Mouse (Mus musculus): Measurements from ENCODE around the gene Fhl3. TPM values are rescaled to one million over a fixed set of nuclear protein-coding genes. Genes with fewer than 3 reads are reported as not detected.
"Not testable (repeated sequence)": the region's sequence is repeated elsewhere in the genome, so short reads cannot be mapped to it uniquely, and the experiment has no call there.

Gene Fhl3
- total and polyA plus RNA-seq, 2 experiments from 2014 or later = 6.5 to 7.1 TPM

- H3K36me3 ChIP-seq (replicated peaks; ENCODE audit: control insufficient read depth, insufficient read depth, low read length) = peaks cover 20% of the 10 kb centered on the region
- WGBS = 1% methylated on average over 40 of the region's 41 CpGs
- TF ChIP-seq CTCF (IDR thresholded peaks at IDR 0.05; ENCODE audit: low read depth) = peak; percentile 32
- TF ChIP-seq EP300 (IDR thresholded peaks at IDR 0.05; ENCODE audit: low read depth) = peak; percentile 69
- H3K9me3 ChIP-seq (replicated peaks; ENCODE audit: control insufficient read depth, low read length) = no peaks in the 10 kb centered on the region
- peak overlapping the region; percentile 54 for H3K9ac ChIP-seq (replicated peaks; ENCODE audit: low read depth, low read length)
- H3K4me1 ChIP-seq (ENCODE audit: control insufficient read depth, insufficient read depth) = peaks cover 35% of the 10 kb centered on the region
- ATAC-seq (ENCODE audit: insufficient read depth, low read depth) (peak; percentile 84), DNase-seq (ENCODE audit: low spot score) (peak; percentile 84)
- H3K27ac ChIP-seq (ENCODE audit: low read depth) = peak overlapping the region; percentile 91
- H3K4me3 ChIP-seq (ENCODE audit: low read depth, low read length) = peak overlapping the region; percentile 49
- H3K4me2 ChIP-seq (ENCODE audit: low read depth, low read length) = peak overlapping the region; percentile 77
- no peaks in the 10 kb centered on the region for H3K27me3 ChIP-seq (ENCODE audit: control insufficient read depth, insufficient read depth, low read length)
Observed at GRCm38 (mm10) chr4:124708518-124709477, 8.3 kb downstream of the Fhl3 start.

- peak; percentile 31 for DNase-seq (ENCODE audit: low spot score)
- H3K27ac ChIP-seq (ENCODE audit: low read depth) = peak overlapping the region; percentile 91
- peak overlapping the region; percentile 40 for H3K9ac ChIP-seq (replicated peaks; ENCODE audit: low read depth, low read length)
- H3K4me2 ChIP-seq (ENCODE audit: low read depth, low read length) = peak overlapping the region; percentile 77
- TF ChIP-seq EP300 (IDR thresholded peaks at IDR 0.05; ENCODE audit: low read depth) (no peak), CTCF (IDR thresholded peaks at IDR 0.05; ENCODE audit: low read depth) (0 out of 2 replicates have a peak, but pooled peaks have one; percentile 2)
- ATAC-seq (ENCODE audit: insufficient read depth, low read depth) = no peak
- WGBS = 5% methylated on average over 18 of the region's 18 CpGs
- H3K4me1 ChIP-seq (ENCODE audit: control insufficient read depth, insufficient read depth) = peaks cover 24% of the 10 kb centered on the region
- no peaks in the 10 kb centered on the region for H3K9me3 ChIP-seq (replicated peaks; ENCODE audit: control insufficient read depth, low read length)
- peak overlapping the region; percentile 49 for H3K4me3 ChIP-seq (ENCODE audit: low read depth, low read length)
- H3K36me3 ChIP-seq (replicated peaks; ENCODE audit: control insufficient read depth, insufficient read depth, low read length) = peaks cover 20% of the 10 kb centered on the region
- no peaks in the 10 kb centered on the region for H3K27me3 ChIP-seq (ENCODE audit: control insufficient read depth, insufficient read depth, low read length)
Observed at GRCm38 (mm10) chr4:124709961-124710446, 9.5 kb downstream of the Fhl3 start.

GRCm38 (mm10) chr4:124710776-124711291, 10.3 kb downstream of the Fhl3 start:
- 7% methylated on average over 5 of the region's 5 CpGs for WGBS
- 0 out of 2 replicates have a peak overlapping the region, but pooled peaks have one; percentile 40 for H3K9ac ChIP-seq (replicated peaks; ENCODE audit: low read depth, low read length)
- no peaks in the 10 kb centered on the region for H3K27me3 ChIP-seq (ENCODE audit: control insufficient read depth, insufficient read depth, low read length)
- peaks cover 26% of the 10 kb centered on the region for H3K4me1 ChIP-seq (ENCODE audit: control insufficient read depth, insufficient read depth)
- ATAC-seq (ENCODE audit: insufficient read depth, low read depth) (no peak), DNase-seq (ENCODE audit: low spot score) (peak; percentile 74)
- no peaks in the 10 kb centered on the region for H3K9me3 ChIP-seq (replicated peaks; ENCODE audit: control insufficient read depth, low read length)
- TF ChIP-seq CTCF (IDR thresholded peaks at IDR 0.05; ENCODE audit: low read depth) = peak; percentile 71
- no peak for TF ChIP-seq EP300 (IDR thresholded peaks at IDR 0.05; ENCODE audit: low read depth)
- H3K36me3 ChIP-seq (replicated peaks; ENCODE audit: control insufficient read depth, insufficient read depth, low read length) = peaks cover 16% of the 10 kb centered on the region
- no peak overlapping the region; the same call in 1 of the 2 replicates for H3K27ac ChIP-seq (ENCODE audit: low read depth)
- peak overlapping the region; percentile 77 for H3K4me2 ChIP-seq (ENCODE audit: low read depth, low read length)
- H3K4me3 ChIP-seq (ENCODE audit: low read depth, low read length) = no peak overlapping the region

- 75% methylated on average over 6 of the region's 6 CpGs for WGBS
Observed at GRCm38 (mm10) chr4:124712618-124713017, 12.1 kb downstream of the Fhl3 start.

GRCm38 (mm10) chr4:124713850-124714249, 13.3 kb downstream of the Fhl3 start:
- H3K36me3 ChIP-seq (replicated peaks; ENCODE audit: control insufficient read depth, insufficient read depth, low read length) = peaks cover 30% of the 10 kb centered on the region
- not testable (repeated sequence) for ATAC-seq (ENCODE audit: insufficient read depth, low read depth)
- 64% methylated on average over 5 of the region's 5 CpGs for WGBS

More at GRCm38 (mm10) chr4:124712618-124713017, 12.1 kb downstream of the Fhl3 start:
- Histone ChIP-seq H3K4me1 (ENCODE audit: control insufficient read depth, insufficient read depth) (peaks cover 28% of the 10 kb centered on the region), H3K36me3 (replicated peaks; ENCODE audit: control insufficient read depth, insufficient read depth, low read length) (peaks cover 19% of the 10 kb centered on the region), H3K4me2 (ENCODE audit: low read depth, low read length) (no peak overlapping the region), H3K27ac (ENCODE audit: low read depth) (no peak overlapping the region), H3K9ac (replicated peaks; ENCODE audit: low read depth, low read length) (no peak overlapping the region), H3K9me3 (replicated peaks; ENCODE audit: control insufficient read depth, low read length) (no peaks in the 10 kb centered on the region), H3K27me3 (ENCODE audit: control insufficient read depth, insufficient read depth, low read length) (no peaks in the 10 kb centered on the region), H3K4me3 (ENCODE audit: low read depth, low read length) (no peak overlapping the region)
- ATAC-seq (ENCODE audit: insufficient read depth, low read depth) (no peak), DNase-seq (ENCODE audit: low spot score) (no peak)
- TF ChIP-seq CTCF (IDR thresholded peaks at IDR 0.05; ENCODE audit: low read depth) = no peak
- no peak for TF ChIP-seq EP300 (IDR thresholded peaks at IDR 0.05; ENCODE audit: low read depth)

More at GRCm38 (mm10) chr4:124713850-124714249, 13.3 kb downstream of the Fhl3 start:
- H3K9me3 ChIP-seq (replicated peaks; ENCODE audit: control insufficient read depth, low read length); DNase-seq (ENCODE audit: low spot score); H3K4me3 ChIP-seq (ENCODE audit: low read depth, low read length); H3K27me3 ChIP-seq (ENCODE audit: control insufficient read depth, insufficient read depth, low read length); H3K9ac ChIP-seq (replicated peaks; ENCODE audit: low read depth, low read length); H3K4me2 ChIP-seq (ENCODE audit: low read depth, low read length); H3K27ac ChIP-seq (ENCODE audit: low read depth): not testable (repeated sequence)
- peaks cover 28% of the 10 kb centered on the region for H3K4me1 ChIP-seq (ENCODE audit: control insufficient read depth, insufficient read depth)

All from heart, postnatal 0 days (tissue).